Mouse (Mus musculus) ES-E14 (cell line): ENCODE measurements around the gene Tmem221. TPM values are rescaled to one million over a fixed set of nuclear protein-coding genes. Genes with fewer than 3 reads are reported as not detected.
"Not testable (repeated sequence)": the region's sequence is repeated elsewhere in the genome, so short reads cannot be mapped to it uniquely, and the experiment has no call there.

Experiments used
- DNase-seq: peaks from one replicate; pipeline ENCODE4 v3.0.0-alpha.2; 2013; ENCODE audit warnings: low read depth, low spot score
- H3K27ac ChIP-seq: 2 replicates; pipeline ENCODE4 v1.5.1; 2012; ENCODE audit warnings: low read depth, mild to moderate bottlenecking, low read length, moderate library complexity, mixed read lengths; ENCODE audit not compliant: poor library complexity, insufficient read depth, severe bottlenecking
- H3K36me3 ChIP-seq: 2 replicates; pipeline ENCODE4 v1.6.1; 2012; ENCODE audit warnings: mild to moderate bottlenecking, low read length, moderate library complexity, mixed read lengths; ENCODE audit not compliant: control insufficient read depth, poor library complexity, insufficient read depth, severe bottlenecking
- H3K4me1 ChIP-seq, 2 experiments: fragments of 150-350 bp in 1 of 2; sonication (generic) in 1 of 2; 2 replicates each; pipeline ENCODE4 v1.6.1; 2012; ENCODE audit warnings: low read length in 2 of 2, mild to moderate bottlenecking in 1 of 2, mixed read lengths in 1 of 2; ENCODE audit not compliant: control insufficient read depth in 2 of 2, insufficient read depth in 2 of 2, poor library complexity in 1 of 2
- H3K4me3 ChIP-seq, 2 experiments: fragments of 150-350 bp in 1 of 2; sonication (generic) in 1 of 2; 2 replicates each; pipeline ENCODE4 v1.5.1; 2012; ENCODE audit warnings: low read length in 2 of 2, low read depth in 1 of 2, mild to moderate bottlenecking in 1 of 2, mixed read lengths in 1 of 2; ENCODE audit not compliant: insufficient read depth in 1 of 2, poor library complexity in 1 of 2, severe bottlenecking in 1 of 2
- H3K9ac ChIP-seq: 2 replicates; pipeline ENCODE4 v1.6.1; 2012; ENCODE audit warnings: low read depth, mild to moderate bottlenecking, low read length, mixed read lengths; ENCODE audit not compliant: poor library complexity, insufficient read depth, severe bottlenecking
- H3K9me3 ChIP-seq: fragments of 150-350 bp; sonication (generic); 2 replicates; pipeline ENCODE4 v1.6.1; 2012; ENCODE audit warnings: low read depth, mild to moderate bottlenecking, low read length; ENCODE audit not compliant: control insufficient read depth, insufficient read depth
- CHD2 ChIP-seq: IDR thresholded peaks from 2 replicates; pipeline ENCODE4 v1.6.1; 2014; ENCODE audit warnings: mild to moderate bottlenecking, low read depth, low read length, inconsistent platforms
- HCFC1 ChIP-seq: IDR thresholded peaks from 2 replicates; pipeline ENCODE4 v1.6.1; 2012; ENCODE audit warnings: low read length, inconsistent platforms, borderline replicate concordance; ENCODE audit not compliant: insufficient read depth
- MAFK ChIP-seq: IDR thresholded peaks from 2 replicates; pipeline ENCODE4 v1.6.1; 2014; ENCODE audit warnings: mild to moderate bottlenecking, low read depth, low read length, inconsistent platforms; ENCODE audit not compliant: insufficient read depth
- ZC3H11A ChIP-seq: IDR thresholded peaks from 2 replicates; pipeline ENCODE4 v1.6.1; 2012; ENCODE audit warnings: low read depth, mild to moderate bottlenecking, inconsistent platforms, low read length, borderline replicate concordance
- ZNF384 ChIP-seq: IDR thresholded peaks from 2 replicates; pipeline ENCODE4 v1.6.1; 2012; ENCODE audit warnings: low read depth, low read length, inconsistent platforms
- in situ Hi-C, 2 experiments: fragments of 600-800 bp; cut with MboI; formaldehyde crosslinking; loops; one replicate each; pipeline ENCODE4 v1.15.1; 2025; ENCODE audit warnings: low sequenced_read_pairs in 2 of 2, inconsistent platforms in 1 of 2; ENCODE audit not compliant: unreplicated experiment in 2 of 2
- total RNA-seq: library from RNA; depleted of rRNA; stranded (reverse); fragments of 300-350 nt; gene quantifications from 2 replicates; pipeline ENCODE4 v1.2.3, GENCODE M21; 2012

The Tmem221 gene
- total RNA-seq, 1 experiment: 0.18 TPM

DNA sequence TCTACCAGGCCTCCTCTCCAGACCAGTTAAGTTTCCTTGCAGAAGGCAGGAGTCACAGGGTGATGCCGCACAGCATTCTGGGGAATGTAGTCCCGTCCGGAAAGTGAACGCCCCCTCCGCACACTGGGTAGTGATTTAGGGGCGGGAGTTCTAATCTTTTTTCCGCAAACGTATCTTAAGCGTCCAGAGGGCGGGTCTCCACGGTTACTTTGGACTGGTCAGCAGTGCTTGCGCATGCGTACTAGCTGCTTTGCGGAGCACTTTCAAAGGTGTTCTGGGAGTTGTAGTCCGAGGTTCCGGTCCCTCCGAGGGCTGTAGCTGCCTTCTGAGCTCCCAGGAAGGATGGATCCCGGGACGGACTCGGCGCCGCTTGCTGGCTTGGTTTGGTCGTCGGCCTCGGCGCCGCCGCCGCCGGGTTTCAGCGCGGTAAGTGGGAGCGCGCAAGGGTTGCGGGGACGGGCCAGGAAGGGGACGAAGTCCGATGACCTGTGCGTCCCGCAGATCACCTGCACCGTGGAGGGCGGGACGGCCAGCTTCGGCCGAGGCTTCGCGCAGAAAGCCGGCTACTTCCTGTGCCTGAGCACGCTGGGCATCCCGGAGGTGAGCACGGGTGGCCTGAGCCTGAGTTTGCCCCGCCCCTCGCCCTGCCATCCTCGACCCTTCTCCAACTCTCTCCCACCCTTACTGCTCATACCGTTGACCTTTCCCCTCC is 15.9 kb downstream of the Tmem221 start, which contains the start of gene Mvb12a:
Gene Mvb12a (plus strand): TSS at position 291 of the 712 bp plus-strand sequence.
- Histone ChIP-seq H3K9me3 (no peaks in the 10 kb centered on the region), H3K4me3 (peak within 1 kb of the TSS; percentile 80 to 90), H3K4me1 (peaks cover 2 to 7% of the 10 kb centered on the region in 2 experiments; a peak in 2 of 4 replicates), H3K27ac (peak within 1 kb of the TSS; percentile 31; the same call in 1 of the 2 replicates), H3K9ac (peak within 1 kb of the TSS; percentile 74), H3K36me3 (peaks cover 12% of the 10 kb centered on the region; the same call in 1 of the 2 replicates)
- DNase-seq: peak; percentile 98
- in situ Hi-C loops: no loop called here
- no peak for TF ChIP-seq ZC3H11A
- TF ChIP-seq MAFK: no peak
- peak; percentile 94 for TF ChIP-seq HCFC1

DNA sequence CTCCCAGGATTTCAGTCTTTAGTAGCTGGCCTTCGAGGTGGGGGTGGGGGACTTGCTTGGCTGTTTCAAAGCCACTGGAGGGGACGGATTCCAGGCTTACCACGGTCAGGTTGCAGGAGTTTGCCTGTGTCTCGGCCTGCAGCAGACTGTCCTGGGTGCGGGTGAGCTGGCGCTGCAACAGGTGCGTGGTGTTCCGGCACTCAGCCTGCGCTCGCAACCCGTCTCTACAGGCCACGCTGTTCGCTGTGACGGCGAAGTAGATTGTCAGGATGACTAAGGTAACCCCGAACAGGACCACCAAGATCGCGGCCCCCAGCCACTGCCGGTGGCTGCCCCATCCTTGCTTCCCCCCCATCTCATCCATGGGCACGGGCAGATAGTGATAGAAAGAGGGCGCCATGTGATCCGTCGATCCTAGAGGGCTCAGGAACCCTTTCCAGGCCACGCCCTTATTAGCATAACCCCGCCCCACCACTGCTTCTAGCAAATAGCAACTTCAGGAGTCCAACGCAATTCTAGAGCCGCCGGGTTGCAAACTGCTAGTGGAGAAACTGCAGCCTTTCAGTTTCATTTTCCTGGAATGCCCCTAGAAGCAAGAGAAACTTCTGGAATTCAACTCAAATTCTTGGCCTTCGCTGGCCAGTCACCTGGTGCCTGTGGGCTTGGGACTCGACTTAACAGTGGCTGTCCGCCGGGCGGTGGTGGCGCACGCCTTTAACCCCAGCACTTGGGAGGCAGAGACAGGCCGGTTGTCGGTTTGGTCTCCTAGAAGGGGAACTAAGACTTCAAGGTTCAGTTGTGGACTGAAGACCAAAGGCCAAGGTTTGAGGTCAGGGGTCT is 21.4 kb downstream of the Tmem221 start, which contains the start of gene Bst2:
Gene Bst2 (minus strand): TSS at position 429 of the 840 bp plus-strand sequence.
- peak within 1 kb of the TSS; percentile 34; the same call in 1 of the 2 replicates for H3K27ac ChIP-seq
- in situ Hi-C loops: no loop called here
- H3K36me3 ChIP-seq: peaks cover 11% of the 10 kb centered on the region; the same call in 1 of the 2 replicates
- no peaks in the 10 kb centered on the region for H3K9me3 ChIP-seq
- peak; percentile 95 for DNase-seq
- TF ChIP-seq HCFC1 (no peak), ZNF384 (no peak), CHD2 (no peak), MAFK (no peak), ZC3H11A (no peak)
- H3K9ac ChIP-seq: peak within 1 kb of the TSS; percentile 74
- peaks cover 2 to 19% of the 10 kb centered on the region in 2 experiments; a peak in 3 of 4 replicates for H3K4me1 ChIP-seq
- H3K4me3 ChIP-seq: peak within 1 kb of the TSS; percentile 79 to 96

DNA sequence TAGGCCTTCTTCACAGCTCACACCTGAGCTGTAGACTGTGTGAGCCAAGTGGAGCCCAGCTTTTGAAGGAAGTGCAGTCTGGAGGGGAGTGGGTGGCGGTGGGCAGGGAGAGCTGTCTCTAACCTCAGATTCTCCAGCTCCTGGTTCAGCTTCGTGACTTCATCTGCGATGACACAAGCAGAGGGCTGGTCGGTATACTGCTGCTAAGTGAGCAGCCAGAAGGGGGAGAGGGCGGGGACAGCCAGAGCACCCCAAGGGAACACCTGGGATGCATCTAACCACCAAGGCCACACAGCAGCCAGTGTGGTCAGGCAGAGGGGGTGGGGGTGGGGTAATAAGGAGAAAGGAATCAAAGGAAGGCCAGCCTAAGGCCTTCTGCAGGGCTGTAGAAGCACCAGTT is 23.0 kb downstream of the Tmem221 start:
- Histone ChIP-seq H3K9me3 (no peaks in the 10 kb centered on the region), H3K9ac (no peak overlapping the region), H3K27ac (no peak overlapping the region), H3K36me3 (peaks cover 11% of the 10 kb centered on the region; the same call in 1 of the 2 replicates), H3K4me3 (peak overlapping the region in 1 of 2 experiments; percentile 79; a peak in 1 of 4 replicates), H3K4me1 (peaks cover 0 to 19% of the 10 kb centered on the region in 2 experiments; a peak in 3 of 4 replicates)
- no peak for TF ChIP-seq ZNF384
- TF ChIP-seq CHD2: no peak
- no peak for TF ChIP-seq ZC3H11A
- in situ Hi-C loops: no loop called here
- DNase-seq: no peak

DNA sequence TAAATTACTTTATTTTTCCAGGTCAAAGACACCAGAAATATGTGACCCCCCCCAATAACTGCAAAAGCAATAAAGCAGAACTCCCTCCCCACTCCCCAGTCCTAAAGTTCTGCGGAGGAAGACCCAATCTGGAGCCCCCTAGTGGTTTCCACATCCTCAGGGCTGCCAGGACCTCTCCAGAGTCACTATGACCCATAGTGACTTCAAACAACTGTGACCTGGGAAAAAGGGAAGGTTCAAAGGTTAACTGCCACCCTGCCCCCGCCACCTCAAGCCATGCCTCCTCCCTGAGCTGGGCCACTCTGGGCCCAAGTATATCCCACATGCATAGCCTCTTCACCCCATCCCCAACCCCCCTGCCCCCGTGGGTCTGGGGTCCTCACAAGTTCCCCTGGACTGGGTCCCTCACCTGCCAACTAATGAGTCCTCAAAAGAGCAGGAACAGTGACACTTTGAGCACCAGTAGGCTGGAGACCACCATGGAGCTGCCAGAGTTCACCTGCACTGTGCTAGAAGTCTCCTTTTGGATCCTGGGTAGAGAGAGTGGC is 24.3 kb downstream of the Tmem221 start:
- DNase-seq: no peak
- in situ Hi-C loops: no loop called here
- Histone ChIP-seq H3K9me3 (no peaks in the 10 kb centered on the region), H3K36me3 (peaks cover 11% of the 10 kb centered on the region; the same call in 1 of the 2 replicates), H3K27ac (no peak overlapping the region), H3K4me1 (peaks cover 2 to 24% of the 10 kb centered on the region in 2 experiments; a peak in 3 of 4 replicates), H3K9ac (no peak overlapping the region), H3K4me3 (no peak overlapping the region)
- TF ChIP-seq CHD2 (no peak), ZNF384 (no peak), ZC3H11A (no peak), HCFC1 (no peak)

DNA sequence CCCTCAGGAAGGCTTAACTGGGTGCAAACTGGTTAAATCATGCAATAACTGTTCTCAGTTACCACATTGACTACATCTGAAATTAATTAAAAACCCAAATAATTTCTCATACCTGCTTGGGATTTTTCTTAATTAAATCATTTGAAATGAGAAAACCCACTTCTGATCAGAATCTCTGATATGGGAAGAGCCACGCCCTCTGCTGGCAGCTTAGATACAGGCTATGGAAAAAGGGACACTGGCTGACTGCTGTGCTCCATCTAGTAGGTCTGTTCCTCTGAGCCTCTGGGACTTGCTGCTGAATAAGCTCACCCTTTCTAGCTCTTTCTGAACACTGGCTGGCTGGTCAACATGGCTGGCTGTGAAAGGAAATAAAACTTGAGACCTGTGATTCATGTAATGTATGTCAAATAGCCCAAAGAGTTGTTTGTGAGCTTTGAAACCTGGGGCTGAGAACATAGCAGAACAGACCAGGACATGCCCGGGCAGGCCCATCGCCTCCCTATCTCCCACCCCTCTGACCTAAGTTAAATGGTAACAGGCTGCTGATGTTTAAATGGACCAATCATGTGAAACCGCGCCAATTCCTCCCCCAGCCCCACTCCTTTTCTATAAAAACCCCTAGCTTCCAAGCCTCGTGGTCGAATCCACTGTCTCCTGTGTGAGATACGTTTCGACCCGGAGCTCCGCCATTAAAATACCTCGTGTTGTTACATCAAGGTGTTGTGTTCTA is 27.8 kb downstream of the Tmem221 start:
- H3K9me3 ChIP-seq, DNase-seq, in situ Hi-C loops: not testable (repeated sequence)
- peaks cover 7 to 34% of the 10 kb centered on the region in 2 experiments for H3K4me1 ChIP-seq
- peak overlapping the region; percentile 76 for H3K27ac ChIP-seq
- peaks cover 11% of the 10 kb centered on the region; the same call in 1 of the 2 replicates for H3K36me3 ChIP-seq
- peak overlapping the region; percentile 69 for H3K9ac ChIP-seq
- H3K4me3 ChIP-seq: peak overlapping the region; percentile 3 to 28; a peak in 1 of 4 replicates
